Mouse (Mus musculus): ENCODE results near the gene Sox5. TPM values are rescaled to one million over a fixed set of nuclear protein-coding genes. Genes with fewer than 3 reads are reported as not detected.

Gene Sox5
- polyA plus RNA-seq, 1 experiment from 2014 or later: 23.4 TPM

- H3K9me3 ChIP-seq (replicated peaks; ENCODE audit: control insufficient read depth, low read length): no peaks in the 10 kb centered on the region
- no peaks in the 10 kb centered on the region for H3K4me1 ChIP-seq (ENCODE audit: control insufficient read depth, insufficient read depth, low read length)
- no peaks in the 10 kb centered on the region for H3K36me3 ChIP-seq (replicated peaks; ENCODE audit: control insufficient read depth, insufficient read depth, low read depth, low read length)
- no peak overlapping the region for H3K4me3 ChIP-seq (ENCODE audit: low read depth, low read length)
- no peak overlapping the region for H3K4me2 ChIP-seq (ENCODE audit: low read depth, low read length)
- WGBS: 89% methylated on average over 5 of the region's 5 CpGs
- no peak overlapping the region for H3K27ac ChIP-seq (replicated peaks; ENCODE audit: low read depth, low read length)
- H3K9ac ChIP-seq (replicated peaks; ENCODE audit: low read length): no peak overlapping the region
- H3K27me3 ChIP-seq (ENCODE audit: control insufficient read depth, insufficient read depth, low read length): no peaks in the 10 kb centered on the region
- DNase-seq (ENCODE audit: low spot score) (no peak), ATAC-seq (replicated peaks; ENCODE audit: insufficient number of reproducible peaks, low FRiP score, low TSS enrichment, low read depth) (no peak)
Observed at GRCm38 (mm10) chr6:144463274-144463673, 318.5 kb downstream of the Sox5 start.

DNA sequence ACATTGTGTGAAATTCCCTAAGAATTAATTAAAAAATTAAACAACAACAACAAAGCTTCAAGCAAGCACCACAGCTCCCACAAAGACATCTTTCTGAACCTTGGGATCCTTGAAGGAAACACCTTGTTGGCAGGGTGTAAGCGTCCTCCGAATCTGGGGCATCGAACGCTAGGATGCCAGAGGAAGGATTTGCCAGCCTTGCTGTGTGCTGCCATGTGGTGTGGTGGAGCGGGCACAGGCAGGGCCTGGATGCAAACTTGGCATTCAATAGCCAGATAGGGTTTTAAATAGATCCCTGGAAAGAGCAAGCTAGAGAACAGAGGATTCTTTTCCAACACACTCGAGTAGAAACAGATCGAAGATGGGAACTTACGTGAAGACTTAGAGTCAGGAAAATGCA, 322.3 kb downstream of the Sox5 start:
- ATAC-seq (replicated peaks; ENCODE audit: insufficient number of reproducible peaks, low FRiP score, low TSS enrichment, low read depth) (no peak), DNase-seq (ENCODE audit: low spot score) (no peak)
- no peaks in the 10 kb centered on the region for H3K27me3 ChIP-seq (ENCODE audit: control insufficient read depth, insufficient read depth, low read length)
- no peak overlapping the region for H3K9ac ChIP-seq (replicated peaks; ENCODE audit: low read length)
- H3K4me3 ChIP-seq (ENCODE audit: low read depth, low read length): no peak overlapping the region
- H3K9me3 ChIP-seq (replicated peaks; ENCODE audit: control insufficient read depth, low read length): no peaks in the 10 kb centered on the region
- H3K4me1 ChIP-seq (ENCODE audit: control insufficient read depth, insufficient read depth, low read length): no peaks in the 10 kb centered on the region; the same call in 1 of the 2 replicates
- 95% methylated on average over 8 of the region's 8 CpGs for WGBS
- no peaks in the 10 kb centered on the region for H3K36me3 ChIP-seq (replicated peaks; ENCODE audit: control insufficient read depth, insufficient read depth, low read depth, low read length)
- no peak overlapping the region for H3K27ac ChIP-seq (replicated peaks; ENCODE audit: low read depth, low read length)
- H3K4me2 ChIP-seq (ENCODE audit: low read depth, low read length): no peak overlapping the region

GRCm38 (mm10) chr6:144457500-144457899, 324.3 kb downstream of the Sox5 start:
- Histone ChIP-seq H3K9me3 (replicated peaks; ENCODE audit: control insufficient read depth, low read length) (no peaks in the 10 kb centered on the region), H3K9ac (replicated peaks; ENCODE audit: low read length) (no peak overlapping the region), H3K36me3 (replicated peaks; ENCODE audit: control insufficient read depth, insufficient read depth, low read depth, low read length) (no peaks in the 10 kb centered on the region), H3K4me3 (ENCODE audit: low read depth, low read length) (no peak overlapping the region), H3K27me3 (ENCODE audit: control insufficient read depth, insufficient read depth, low read length) (no peaks in the 10 kb centered on the region), H3K27ac (replicated peaks; ENCODE audit: low read depth, low read length) (no peak overlapping the region), H3K4me1 (ENCODE audit: control insufficient read depth, insufficient read depth, low read length) (no peaks in the 10 kb centered on the region; the same call in 1 of the 2 replicates), H3K4me2 (ENCODE audit: low read depth, low read length) (no peak overlapping the region)
- DNase-seq (ENCODE audit: low spot score) (no peak), ATAC-seq (replicated peaks; ENCODE audit: insufficient number of reproducible peaks, low FRiP score, low TSS enrichment, low read depth) (no peak)
- 90% methylated on average over 9 of the region's 9 CpGs for WGBS

DNA sequence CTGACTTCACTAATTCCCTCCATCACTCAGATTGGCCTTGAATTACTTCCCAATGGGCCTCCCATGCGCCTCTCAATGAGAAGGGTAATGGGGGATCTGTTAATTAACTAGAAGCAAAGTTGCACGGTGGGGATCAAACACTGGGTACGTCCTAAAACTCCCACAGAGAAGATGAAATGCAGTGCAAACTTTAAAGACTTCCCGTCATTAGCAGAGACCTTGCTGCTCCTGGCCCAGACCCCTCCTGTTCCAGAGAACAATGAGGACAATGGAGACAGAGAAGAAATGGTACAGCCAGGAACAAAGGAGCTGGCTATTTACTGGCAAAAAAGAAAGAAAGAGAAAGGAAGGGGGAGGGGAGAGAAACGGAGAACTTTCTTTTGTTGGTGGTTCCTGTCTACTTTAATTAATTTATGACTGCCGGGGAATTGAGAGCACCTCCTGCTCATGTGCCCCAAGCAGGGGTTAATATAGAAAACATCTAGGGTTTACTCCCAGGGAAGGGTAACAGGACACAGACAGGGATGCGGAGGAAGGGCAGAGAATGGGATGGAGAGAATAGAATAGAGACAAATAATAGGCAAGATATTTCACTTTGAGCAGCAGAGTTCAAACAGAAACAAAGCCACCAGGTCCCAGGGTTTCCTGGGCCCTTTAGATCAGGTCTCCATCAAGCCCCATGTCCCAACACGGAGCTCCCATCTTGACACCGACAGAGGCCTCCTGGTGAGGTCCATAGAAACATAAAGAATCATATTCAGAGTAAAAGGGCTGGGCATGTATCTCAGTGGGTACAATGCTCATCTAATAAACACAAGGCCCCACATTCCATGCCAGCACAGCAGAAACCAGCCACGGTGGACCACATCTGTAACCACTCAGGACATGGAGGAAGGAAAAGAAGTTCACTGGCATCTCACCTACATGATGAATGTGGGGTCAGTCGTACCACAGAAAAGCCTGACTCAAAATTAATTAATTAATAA, 327.2 kb downstream of the Sox5 start:
- Histone ChIP-seq H3K27ac (replicated peaks; ENCODE audit: low read depth, low read length) (no peak overlapping the region), H3K4me1 (ENCODE audit: control insufficient read depth, insufficient read depth, low read length) (no peaks in the 10 kb centered on the region; the same call in 1 of the 2 replicates), H3K36me3 (replicated peaks; ENCODE audit: control insufficient read depth, insufficient read depth, low read depth, low read length) (no peaks in the 10 kb centered on the region), H3K27me3 (ENCODE audit: control insufficient read depth, insufficient read depth, low read length) (no peaks in the 10 kb centered on the region), H3K4me2 (ENCODE audit: low read depth, low read length) (no peak overlapping the region), H3K4me3 (ENCODE audit: low read depth, low read length) (no peak overlapping the region), H3K9ac (replicated peaks; ENCODE audit: low read length) (no peak overlapping the region), H3K9me3 (replicated peaks; ENCODE audit: control insufficient read depth, low read length) (no peaks in the 10 kb centered on the region)
- no peak for ATAC-seq (replicated peaks; ENCODE audit: insufficient number of reproducible peaks, low FRiP score, low TSS enrichment, low read depth)
- DNase-seq (ENCODE audit: low spot score): peak; percentile 34
- 23% methylated on average over 11 of the region's 11 CpGs for WGBS

GRCm38 (mm10) chr6:144453605-144454004, 328.2 kb downstream of the Sox5 start:
- Histone ChIP-seq H3K4me2 (ENCODE audit: low read depth, low read length) (no peak overlapping the region), H3K9me3 (replicated peaks; ENCODE audit: control insufficient read depth, low read length) (no peaks in the 10 kb centered on the region), H3K4me3 (ENCODE audit: low read depth, low read length) (no peak overlapping the region), H3K27ac (replicated peaks; ENCODE audit: low read depth, low read length) (no peak overlapping the region), H3K4me1 (ENCODE audit: control insufficient read depth, insufficient read depth, low read length) (no peaks in the 10 kb centered on the region; the same call in 1 of the 2 replicates), H3K9ac (replicated peaks; ENCODE audit: low read length) (no peak overlapping the region), H3K27me3 (ENCODE audit: control insufficient read depth, insufficient read depth, low read length) (no peaks in the 10 kb centered on the region), H3K36me3 (replicated peaks; ENCODE audit: control insufficient read depth, insufficient read depth, low read depth, low read length) (no peaks in the 10 kb centered on the region)
- DNase-seq (ENCODE audit: low spot score) (no peak), ATAC-seq (replicated peaks; ENCODE audit: insufficient number of reproducible peaks, low FRiP score, low TSS enrichment, low read depth) (no peak)
- WGBS: 44% methylated on average over 7 of the region's 7 CpGs

GRCm38 (mm10) chr6:144453147-144453546, 328.6 kb downstream of the Sox5 start:
- WGBS: 30% methylated on average over 1 of the region's 1 CpGs
- no peak overlapping the region for H3K27ac ChIP-seq (replicated peaks; ENCODE audit: low read depth, low read length)
- no peaks in the 10 kb centered on the region for H3K36me3 ChIP-seq (replicated peaks; ENCODE audit: control insufficient read depth, insufficient read depth, low read depth, low read length)
- ATAC-seq (replicated peaks; ENCODE audit: insufficient number of reproducible peaks, low FRiP score, low TSS enrichment, low read depth): peak; percentile 59; the same call in 1 of the 2 replicates
- H3K4me1 ChIP-seq (ENCODE audit: control insufficient read depth, insufficient read depth, low read length): no peaks in the 10 kb centered on the region; the same call in 1 of the 2 replicates
- no peak overlapping the region for H3K4me2 ChIP-seq (ENCODE audit: low read depth, low read length)
- H3K4me3 ChIP-seq (ENCODE audit: low read depth, low read length): no peak overlapping the region
- no peak overlapping the region for H3K9ac ChIP-seq (replicated peaks; ENCODE audit: low read length)
- H3K9me3 ChIP-seq (replicated peaks; ENCODE audit: control insufficient read depth, low read length): no peaks in the 10 kb centered on the region
- DNase-seq (ENCODE audit: low spot score): no peak
- no peaks in the 10 kb centered on the region for H3K27me3 ChIP-seq (ENCODE audit: control insufficient read depth, insufficient read depth, low read length)

DNA sequence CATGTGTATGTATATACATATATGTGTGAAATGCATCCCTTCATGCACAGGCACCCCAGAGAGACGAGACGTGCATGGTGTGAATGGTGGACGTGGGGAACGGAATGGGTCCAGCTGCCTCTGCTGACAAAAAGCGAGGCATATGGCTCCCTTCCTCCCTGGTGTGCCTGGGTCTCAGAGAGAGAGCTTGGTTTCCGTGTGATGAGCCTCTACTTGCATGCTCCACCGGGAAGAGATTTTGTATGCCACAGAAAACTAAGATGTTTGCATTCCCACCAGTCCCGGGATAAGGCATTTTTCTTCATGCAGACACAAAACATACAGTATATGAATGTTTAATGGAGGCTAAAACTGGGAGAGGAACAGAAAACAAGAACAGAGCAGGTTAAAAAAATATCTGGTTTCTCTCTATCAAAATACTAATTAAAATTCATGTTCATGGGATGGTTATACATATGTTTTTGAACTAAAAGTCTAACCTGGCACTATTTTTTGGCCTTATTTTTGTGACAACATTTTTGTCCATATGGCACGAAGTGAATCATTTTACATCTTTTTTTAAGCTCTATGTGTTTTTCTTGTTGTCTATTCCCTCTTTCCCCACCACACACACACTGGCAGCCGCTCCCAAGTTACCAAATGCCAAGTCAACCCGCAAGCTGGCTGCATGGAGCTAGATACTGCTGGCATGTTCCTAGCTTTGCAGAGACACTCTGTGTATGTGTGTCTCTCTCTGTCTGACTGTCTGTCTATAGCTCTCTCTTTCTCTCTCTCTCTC, 329.4 kb downstream of the Sox5 start:
- H3K27ac ChIP-seq (replicated peaks; ENCODE audit: low read depth, low read length): no peak overlapping the region
- H3K36me3 ChIP-seq (replicated peaks; ENCODE audit: control insufficient read depth, insufficient read depth, low read depth, low read length): no peaks in the 10 kb centered on the region
- H3K9me3 ChIP-seq (replicated peaks; ENCODE audit: control insufficient read depth, low read length): no peaks in the 10 kb centered on the region
- DNase-seq (ENCODE audit: low spot score) (no peak), ATAC-seq (replicated peaks; ENCODE audit: insufficient number of reproducible peaks, low FRiP score, low TSS enrichment, low read depth) (no peak)
- H3K4me3 ChIP-seq (ENCODE audit: low read depth, low read length): no peak overlapping the region
- no peaks in the 10 kb centered on the region for H3K27me3 ChIP-seq (ENCODE audit: control insufficient read depth, insufficient read depth, low read length)
- no peak overlapping the region for H3K9ac ChIP-seq (replicated peaks; ENCODE audit: low read length)
- H3K4me2 ChIP-seq (ENCODE audit: low read depth, low read length): no peak overlapping the region
- WGBS: 85% methylated on average over 11 of the region's 11 CpGs
- no peaks in the 10 kb centered on the region; the same call in 1 of the 2 replicates for H3K4me1 ChIP-seq (ENCODE audit: control insufficient read depth, insufficient read depth, low read length)
